Mouse (Mus musculus) MEL (cell line): ENCODE results near the gene Klhl3.

ENCODE experiments used
- CTCF ChIP-seq, 3 experiments: IDR thresholded peaks in 2 of 3; conservative IDR thresholded peaks in 1 of 3; 2 replicates each; pipeline ENCODE4 v1.5.1; 2011 to 2012; ENCODE audit warnings: low read length in 3 of 3, low read depth in 2 of 3, mild to moderate bottlenecking in 2 of 3, improper control_type of control experiment in 1 of 3, inconsistent platforms in 1 of 3, mixed read lengths in 1 of 3, moderate library complexity in 1 of 3; ENCODE audit not compliant: control insufficient read depth in 1 of 3, insufficient read depth in 1 of 3, poor library complexity in 1 of 3, severe bottlenecking in 1 of 3
- EP300 ChIP-seq, 2 experiments: IDR thresholded peaks; 2 replicates each; pipeline ENCODE4 v1.6.1; 2011; ENCODE audit warnings: improper control_type of control experiment in 2 of 2, low read length in 2 of 2, low read depth in 1 of 2, mild to moderate bottlenecking in 1 of 2
- ETS1 ChIP-seq: IDR thresholded peaks from 2 replicates; pipeline ENCODE4 v1.6.1; 2012; ENCODE audit warnings: low read depth, mild to moderate bottlenecking, inconsistent platforms, low read length, improper control_type of control experiment, moderate library complexity
- JUND ChIP-seq: IDR thresholded peaks from 2 replicates; pipeline ENCODE4 v1.6.1; 2011; ENCODE audit warnings: low read depth, mild to moderate bottlenecking, improper control_type of control experiment, low read length
- KAT2A ChIP-seq: conservative IDR thresholded peaks from 2 replicates; pipeline ENCODE4 v1.6.1; 2012; ENCODE audit warnings: low read depth, low read length, improper control_type of control experiment, inconsistent platforms
- MAFK ChIP-seq: IDR thresholded peaks from 2 replicates; pipeline ENCODE4 v1.6.1; 2011; ENCODE audit warnings: low read depth, mild to moderate bottlenecking, low read length, improper control_type of control experiment, borderline replicate concordance
- MAX ChIP-seq: IDR thresholded peaks from 2 replicates; pipeline ENCODE4 v1.6.1; 2011; ENCODE audit warnings: low read length, improper control_type of control experiment
- NELFE ChIP-seq: IDR thresholded peaks from 2 replicates; pipeline ENCODE4 v1.6.1; 2011; ENCODE audit warnings: low read depth, low read length, improper control_type of control experiment
- POLR2A ChIP-seq, 2 experiments: IDR thresholded peaks; 2 replicates each; pipeline ENCODE4 v1.6.1; 2011 to 2012; ENCODE audit warnings: low read length in 2 of 2, mild to moderate bottlenecking in 2 of 2, control low read depth in 1 of 2, improper control_type of control experiment in 1 of 2, low read depth in 1 of 2, moderate library complexity in 1 of 2; ENCODE audit not compliant: control insufficient read depth in 1 of 2, insufficient read depth in 1 of 2, poor library complexity in 1 of 2
- SIN3A ChIP-seq: IDR thresholded peaks from 2 replicates; pipeline ENCODE4 v1.6.1; 2012; ENCODE audit warnings: low read length, improper control_type of control experiment, inconsistent platforms
- ZKSCAN1 ChIP-seq: IDR thresholded peaks from 2 replicates; pipeline ENCODE4 v1.6.1; 2012; ENCODE audit warnings: low read depth, mild to moderate bottlenecking, inconsistent platforms, low read length, improper control_type of control experiment, moderate library complexity

GRCm38 (mm10) chr13:58128768-58129671 lies 15.6 kb upstream of the Klhl3 start:
- TF ChIP-seq MAFK (no peak), POLR2A (IDR thresholded peaks at IDR 0.05; ENCODE audit: control insufficient read depth in 1 of 2, insufficient read depth in 1 of 2, low read depth in 1 of 2, low read length in 2 of 2, poor library complexity in 1 of 2) (peak; percentile 70 to 87; a peak in 3 of 4 replicates), MAX (no peak), CTCF (IDR thresholded peaks at IDR 0.05 in 2 of 3, conservative IDR thresholded peaks at IDR 0.05 in 1 of 3; ENCODE audit: control insufficient read depth in 1 of 3, insufficient read depth in 1 of 3, low read depth in 2 of 3, low read length in 3 of 3, poor library complexity in 1 of 3, severe bottlenecking in 1 of 3) (0 out of 6 replicates have a peak, but pooled peaks of 1 of the 3 experiments have one; percentile 0), NELFE (peak; percentile 67), JUND (peak; percentile 68; the same call in 1 of the 2 replicates), ZKSCAN1 (no peak), KAT2A (no peak; the same call in 1 of the 2 replicates), ETS1 (no peak), EP300 (IDR thresholded peaks at IDR 0.05; ENCODE audit: low read depth in 1 of 2, low read length in 2 of 2) (no peak), SIN3A (peak; percentile 34; the same call in 1 of the 2 replicates)
